Mouse (Mus musculus) midbrain, embryonic 14.5 days (tissue): ENCODE results near the gene B230217C12Rik. TPM values are rescaled to one million over a fixed set of nuclear protein-coding genes. Genes with fewer than 3 reads are reported as not detected.

Experiments
- ATAC-seq: fragments of 200-750 bp; cut with Nextera tagmentation; 2 replicates; pipeline ENCODE4 v1.8.0; 2017; ENCODE audit warnings: moderate number of reproducible peaks, moderate library complexity; ENCODE audit not compliant: low FRiP score, low TSS enrichment
- DNase-seq: peaks from one replicate; pipeline ENCODE4 v3.0.0-alpha.2; 2015
- H3K27ac ChIP-seq: fragments of 300-500 bp; sonication (generic); replicated peaks from 2 replicates; pipeline ENCODE4 v1.5.1; 2014; ENCODE audit warnings: mild to moderate bottlenecking, low read depth, low read length, moderate library complexity
- H3K27me3 ChIP-seq: fragments of 300-500 bp; sonication (generic); 2 replicates; pipeline ENCODE4 v1.6.1; 2014; ENCODE audit warnings: low read length, control low read depth, mixed read lengths; ENCODE audit not compliant: control insufficient read depth, insufficient read depth
- H3K36me3 ChIP-seq: fragments of 300-500 bp; sonication (generic); 2 replicates; pipeline ENCODE4 v1.6.1; 2014; ENCODE audit warnings: low read length, control low read depth; ENCODE audit not compliant: control insufficient read depth, insufficient read depth
- H3K4me1 ChIP-seq: fragments of 300-500 bp; sonication (generic); 2 replicates; pipeline ENCODE4 v1.6.1; 2014; ENCODE audit warnings: mild to moderate bottlenecking, antibody characterized with exemption, low read length, control low read depth; ENCODE audit not compliant: control insufficient read depth, insufficient read depth
- H3K4me2 ChIP-seq: fragments of 300-500 bp; sonication (generic); 2 replicates; pipeline ENCODE4 v1.6.1; 2014; ENCODE audit warnings: mild to moderate bottlenecking, low read length, moderate library complexity
- H3K4me3 ChIP-seq: fragments of 300-500 bp; sonication (generic); replicated peaks from 2 replicates; pipeline ENCODE4 v1.5.1; 2014; ENCODE audit warnings: low read depth, low read length
- H3K9ac ChIP-seq: fragments of 300-500 bp; sonication (generic); replicated peaks from 2 replicates; pipeline ENCODE4 v1.6.1; 2014; ENCODE audit warnings: mild to moderate bottlenecking, low read length, moderate library complexity
- H3K9me3 ChIP-seq: fragments of 300-500 bp; sonication (generic); 2 replicates; pipeline ENCODE4 v1.6.1; 2016; ENCODE audit warnings: low read length, control low read depth, mixed read lengths; ENCODE audit not compliant: control insufficient read depth
- WGBS: fragments of 180-500 bp; shearing (Covaris S2); extraction: QIAGEN DNeasy Blood & Tissue Kit; methylation state at CpG from one replicate; pipeline ENCODE4 v1.1.7; 2014; 5-methylcytosine and 5-hydroxymethylcytosine counted together
- polyA plus RNA-seq: library from polyadenylated mRNA; unstranded; fragments of >200 nt; fragmentation: Nextera tagmentation; extraction: Ambion mirVana; gene quantifications from 2 replicates; pipeline ENCODE4 v1.2.1, GENCODE M21; 2014

B230217C12Rik gene
- polyA plus RNA-seq, 1 experiment from 2014 or later: 32.4 TPM

- DNase-seq (no peak), ATAC-seq (no peak)
- Histone ChIP-seq H3K4me3 (no peak overlapping the region), H3K4me2 (no peak overlapping the region), H3K27me3 (no peaks in the 10 kb centered on the region), H3K9me3 (no peaks in the 10 kb centered on the region), H3K27ac (no peak overlapping the region), H3K9ac (no peak overlapping the region), H3K4me1 (no peaks in the 10 kb centered on the region), H3K36me3 (no peaks in the 10 kb centered on the region)
- WGBS: 87% methylated on average over 2 of the region's 2 CpGs
Measured at GRCm38 (mm10) chr11:97877341-97877740, 36.8 kb downstream of the B230217C12Rik start.

- H3K9ac ChIP-seq: no peak overlapping the region
- WGBS: 95% methylated on average over 4 of the region's 4 CpGs
- ATAC-seq (no peak), DNase-seq (no peak)
- no peaks in the 10 kb centered on the region for H3K9me3 ChIP-seq
- no peaks in the 10 kb centered on the region for H3K36me3 ChIP-seq
- no peak overlapping the region for H3K27ac ChIP-seq
- H3K4me1 ChIP-seq: no peaks in the 10 kb centered on the region
- H3K4me2 ChIP-seq: no peak overlapping the region
- H3K27me3 ChIP-seq: no peaks in the 10 kb centered on the region
- no peak overlapping the region for H3K4me3 ChIP-seq
Measured at GRCm38 (mm10) chr11:97880362-97880761, 39.8 kb downstream of the B230217C12Rik start.

GRCm38 (mm10) chr11:97883542-97883917 lies 43.0 kb downstream of the B230217C12Rik start:
- Histone ChIP-seq H3K36me3 (no peaks in the 10 kb centered on the region), H3K27me3 (no peaks in the 10 kb centered on the region), H3K27ac (peak overlapping the region; percentile 67), H3K9ac (no peak overlapping the region; the same call in 1 of the 2 replicates), H3K9me3 (no peaks in the 10 kb centered on the region), H3K4me2 (peak overlapping the region; percentile 61), H3K4me3 (peak overlapping the region; percentile 53), H3K4me1 (no peaks in the 10 kb centered on the region)
- 0 out of 2 replicates have a peak, but pooled peaks have one; percentile 68 for ATAC-seq
- WGBS: 4% methylated on average over 26 of the region's 26 CpGs
- DNase-seq: peak; percentile 77

GRCm38 (mm10) chr11:97883918-97884600 lies 43.5 kb downstream of the B230217C12Rik start, which contains the start of gene Fbxo47:
TSS of gene Fbxo47 (minus strand) at chr11:97884154.
- Histone ChIP-seq H3K9me3 (no peaks in the 10 kb centered on the region), H3K36me3 (no peaks in the 10 kb centered on the region), H3K4me3 (peak within 1 kb of the TSS; percentile 53), H3K9ac (peak within 1 kb of the TSS; percentile 47; the same call in 1 of the 2 replicates), H3K27ac (peak within 1 kb of the TSS; percentile 92), H3K27me3 (no peaks in the 10 kb centered on the region), H3K4me2 (peak within 1 kb of the TSS; percentile 61), H3K4me1 (no peaks in the 10 kb centered on the region)
- DNase-seq (peak; percentile 99), ATAC-seq (peak; percentile 94)
- under 1% methylated on average over 37 of the region's 37 CpGs for WGBS

- peak overlapping the region; percentile 61 for H3K4me2 ChIP-seq
- H3K27ac ChIP-seq: peak overlapping the region; percentile 92
- H3K4me3 ChIP-seq: peak overlapping the region; percentile 53
- ATAC-seq: no peak
- no peaks in the 10 kb centered on the region for H3K4me1 ChIP-seq
- 28% methylated on average over 7 of the region's 7 CpGs for WGBS
- no peaks in the 10 kb centered on the region for H3K36me3 ChIP-seq
- peak overlapping the region; percentile 47; the same call in 1 of the 2 replicates for H3K9ac ChIP-seq
- DNase-seq: no peak
- H3K9me3 ChIP-seq: no peaks in the 10 kb centered on the region
- no peaks in the 10 kb centered on the region for H3K27me3 ChIP-seq
Measured at GRCm38 (mm10) chr11:97884601-97885185, 44.1 kb downstream of the B230217C12Rik start.

- H3K36me3 ChIP-seq: no peaks in the 10 kb centered on the region
- H3K4me2 ChIP-seq: no peak overlapping the region
- H3K9me3 ChIP-seq: no peaks in the 10 kb centered on the region
- 99% methylated on average over 2 of the region's 2 CpGs for WGBS
- no peaks in the 10 kb centered on the region for H3K4me1 ChIP-seq
- H3K9ac ChIP-seq: no peak overlapping the region
- no peak overlapping the region for H3K4me3 ChIP-seq
- ATAC-seq (no peak), DNase-seq (no peak)
- no peak overlapping the region for H3K27ac ChIP-seq
- no peaks in the 10 kb centered on the region for H3K27me3 ChIP-seq
Measured at GRCm38 (mm10) chr11:97885296-97885915, 44.8 kb downstream of the B230217C12Rik start.

- DNase-seq: no peak
- 75% methylated on average over 5 of the region's 5 CpGs for WGBS
- Histone ChIP-seq H3K27me3 (no peaks in the 10 kb centered on the region), H3K4me1 (no peaks in the 10 kb centered on the region), H3K9ac (no peak overlapping the region), H3K9me3 (no peaks in the 10 kb centered on the region), H3K4me2 (no peak overlapping the region), H3K27ac (no peak overlapping the region), H3K36me3 (no peaks in the 10 kb centered on the region), H3K4me3 (no peak overlapping the region)
- ATAC-seq: no peak
Measured at GRCm38 (mm10) chr11:97891821-97892220, 51.2 kb downstream of the B230217C12Rik start.
